Mouse (Mus musculus) B cell, adult 67 days (primary cell): Measurements from ENCODE around the gene Ddx47. TPM values are rescaled to one million over a fixed set of nuclear protein-coding genes. Genes with fewer than 3 reads are reported as not detected.

Experiments
- total RNA-seq, 2 experiments: library from RNA; stranded (reverse); gene quantifications; 4 replicates each; pipeline ENCODE4 v1.2.4; 2023

Gene Ddx47
- 100 to 1,000 TPM; 148 to 156 TPM for total RNA-seq

GRCm38 (mm10) chr6:135011048-135011733 lies at the start of gene Ddx47:
Gene Ddx47, plus strand, starts transcription at chr6:135011612.

GRCm38 (mm10) chr6:134981231-134982062 lies 30.0 kb upstream of the Ddx47 start, which contains the start of gene Apold1:
Gene Apold1, plus strand, starts transcription at chr6:134981718.

GRCm38 (mm10) chr6:135065236-135065957 lies 54.0 kb downstream of the Ddx47 start, which contains the start of gene Gprc5a:
Gene Gprc5a, plus strand, starts transcription at chr6:135065651.

Other genes with a start within 250 kb of the Ddx47 start
- 10 to 100 TPM; 38.5 to 48.0 TPM for gene Dusp16, start 219.0 kb upstream of the Ddx47 start, total RNA-seq
- 10 to 100 TPM; 32.5 to 41.8 TPM for gene Crebl2, start 181.5 kb upstream of the Ddx47 start, total RNA-seq
- 10 to 100 TPM; 11.7 to 14.5 TPM for gene Gpr19, start 113.0 kb upstream of the Ddx47 start, total RNA-seq
- 100 to 1,000 TPM; 141 to 145 TPM for gene Cdkn1b, start 91.2 kb upstream of the Ddx47 start, total RNA-seq
- gene Apold1, start 29.9 kb upstream of the Ddx47 start, total RNA-seq: under 1 TPM; 0.15 TPM
- gene Gprc5a, start 54.0 kb downstream of the Ddx47 start, total RNA-seq: under 1 TPM in 1 of 2 experiments, not detected in 1; 0.35 TPM
- not detected for gene Gprc5d, start 106.7 kb downstream of the Ddx47 start, total RNA-seq
- 10 to 100 TPM; 11.6 to 12.2 TPM for gene Fam234b, start 186.4 kb downstream of the Ddx47 start, total RNA-seq
- 10 to 100 TPM; 12.1 to 13.8 TPM for gene Hebp1, start 186.4 kb downstream of the Ddx47 start, total RNA-seq
- gene Gsg1, start 242.7 kb downstream of the Ddx47 start, total RNA-seq: not detected